Mouse (Mus musculus) layer of hippocampus, postnatal 36 days (tissue): ENCODE data around the gene Gipr. TPM values are rescaled to one million over a fixed set of nuclear protein-coding genes. Genes with fewer than 3 reads are reported as not detected.
A peak's percentile ranks its signal among the peaks of the same experiment; 100 is the strongest.
"Not testable (repeated sequence)": the region's sequence is repeated elsewhere in the genome, so short reads cannot be mapped to it uniquely, and the experiment has no call there.

Experiments
- DNase-seq, 2 experiments: peaks; one replicate each; pipeline ENCODE4 v3.0.0; 2022
- total RNA-seq, 2 experiments: library from RNA; stranded (reverse); gene quantifications; 2 replicates each; pipeline ENCODE4 v1.2.3; 2021

Gipr gene
- total RNA-seq, 2 experiments from 2014 or later, result 0.62 to 1.9 TPM

DNA sequence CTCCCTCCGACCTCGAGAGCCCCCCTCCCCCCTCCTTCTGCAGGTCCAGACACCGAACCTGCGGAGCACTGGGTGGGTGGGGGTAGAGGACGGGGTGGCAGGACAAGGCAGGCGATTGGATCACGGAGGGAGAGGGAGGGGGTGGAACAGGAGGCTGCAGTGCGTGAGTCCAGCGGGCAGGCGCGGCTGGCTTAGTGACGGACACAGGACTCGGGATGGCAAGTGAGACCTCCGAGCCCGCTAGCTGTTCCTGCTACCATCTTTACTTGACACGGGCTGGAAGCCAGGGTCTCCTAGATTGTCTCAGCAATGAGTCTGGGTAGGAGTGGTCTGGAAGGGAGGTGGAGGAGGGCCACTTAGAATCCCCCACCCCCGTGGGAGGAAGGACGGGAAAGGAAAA is 12.1 kb upstream of the Gipr start:
- DNase-seq, result peak in 1 of 2 experiments; percentile 51

DNA sequence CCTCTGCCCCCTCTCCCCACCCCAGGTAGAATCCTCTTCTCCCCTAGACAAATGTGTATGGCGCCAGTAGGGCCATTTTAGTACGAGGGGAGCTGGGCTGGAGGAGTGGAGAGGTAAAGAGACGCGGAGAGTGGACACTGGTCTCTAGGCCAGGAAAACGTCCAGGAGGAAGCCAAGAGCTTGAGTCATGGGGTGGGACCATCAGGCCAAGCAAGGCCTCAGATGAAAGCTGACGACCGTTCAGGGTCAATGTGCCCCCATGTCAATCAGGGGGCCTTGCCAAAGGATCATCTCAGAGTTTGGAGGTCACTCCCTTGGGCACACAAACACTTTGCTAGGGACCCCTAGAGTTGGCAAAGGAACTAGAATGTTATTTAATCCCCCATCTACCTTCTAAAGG is 11.3 kb upstream of the Gipr start:
- DNase-seq, result no peak

GRCm38 (mm10) chr7:19176516-19176947 is 10.6 kb upstream of the Gipr start:
- no peak for DNase-seq

DNA sequence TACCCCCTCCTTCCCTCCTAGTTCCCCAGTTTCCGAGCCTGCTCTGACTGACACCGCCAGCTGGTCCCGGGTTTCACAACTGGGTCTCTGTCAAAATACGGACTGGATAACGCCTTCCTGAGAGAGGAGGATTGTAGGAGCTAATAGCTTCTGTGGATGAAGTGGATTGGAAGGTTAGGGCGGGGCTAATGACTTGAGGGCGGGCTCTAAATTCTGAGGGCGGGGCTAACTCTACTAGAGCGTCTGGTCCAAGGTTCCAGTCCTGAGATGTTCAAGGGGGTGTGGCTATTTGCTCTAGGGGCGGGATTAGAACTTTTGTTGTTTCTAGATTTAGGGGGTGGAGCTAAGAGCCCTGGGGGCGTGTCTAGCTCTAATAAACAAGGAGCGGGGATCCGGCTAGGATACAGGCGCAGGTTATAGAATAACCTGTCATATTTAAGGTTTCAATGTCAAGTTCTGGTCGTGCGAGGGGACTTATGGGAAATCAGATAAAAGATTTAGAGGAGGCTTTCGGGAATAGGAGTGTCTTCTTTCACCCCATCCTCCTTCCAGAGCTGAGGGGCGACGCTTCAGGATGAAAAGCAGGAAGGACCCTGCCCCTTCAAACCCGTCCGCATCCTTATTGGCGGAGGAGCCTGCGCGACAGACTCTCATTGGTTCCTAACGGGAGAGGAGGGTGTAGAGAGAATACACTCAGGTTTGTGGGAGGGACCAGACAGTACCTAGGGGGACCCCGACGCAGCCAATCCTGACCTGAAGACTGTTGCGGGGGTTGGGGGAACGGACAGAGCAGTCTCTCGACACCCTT is 10.0 kb upstream of the Gipr start, which contains the start of gene Eml2:
TSS of gene Eml2 (plus strand) at position 714 of the 808 bp plus-strand sequence.
- DNase-seq, result peak; percentile 88 to 89

- peak; percentile 80 to 83 for DNase-seq
These were observed 6.9 kb upstream of the Gipr start for GRCm38 (mm10) chr7:19172874-19173273.

DNA sequence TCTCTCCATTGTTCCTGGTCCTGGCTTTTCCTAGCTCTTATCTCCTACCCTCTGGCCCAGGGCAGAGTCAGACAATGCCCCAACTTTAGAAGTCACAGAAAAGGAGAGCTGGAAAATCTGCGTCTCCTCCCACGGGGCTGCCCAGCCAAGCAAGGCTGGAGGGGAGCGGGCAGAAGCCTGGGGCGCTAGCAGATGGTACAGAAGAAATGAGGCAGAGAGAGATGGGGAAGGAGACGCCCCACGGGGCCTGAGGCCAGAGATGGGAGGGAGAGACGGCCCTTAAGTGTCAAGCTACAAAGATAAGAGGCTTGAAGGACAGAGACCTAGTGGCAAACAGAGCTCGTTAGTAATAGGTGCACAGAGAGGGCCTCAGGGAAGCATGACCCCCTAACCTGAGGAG is 5.9 kb upstream of the Gipr start:
- no peak for DNase-seq

DNA sequence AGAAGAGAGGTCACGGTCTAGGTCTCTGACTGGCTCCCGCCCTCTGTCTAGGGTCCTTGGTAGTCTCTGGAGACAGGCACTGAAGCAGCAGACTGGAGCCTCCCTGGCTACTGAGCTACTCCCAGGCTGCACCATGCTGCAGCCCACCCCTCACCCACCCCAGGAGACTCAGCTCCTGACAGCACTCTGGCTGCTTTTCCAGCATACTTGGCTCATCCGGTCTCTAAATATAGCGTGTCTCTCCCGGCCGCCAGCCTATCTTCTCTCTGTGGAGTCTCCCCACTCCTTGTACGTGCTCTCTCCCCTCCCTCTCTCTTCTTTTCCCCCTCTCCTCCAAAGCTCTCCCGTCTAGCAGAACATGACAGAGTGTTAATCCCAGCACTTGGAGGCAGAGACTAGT is 4.2 kb upstream of the Gipr start:
- peak in 1 of 2 experiments; percentile 31 for DNase-seq

- no peak for DNase-seq
These were observed 3.6 kb upstream of the Gipr start for GRCm38 (mm10) chr7:19169506-19169905.

GRCm38 (mm10) chr7:19166990-19167389 is 1.1 kb upstream of the Gipr start:
- DNase-seq, result no peak

DNA sequence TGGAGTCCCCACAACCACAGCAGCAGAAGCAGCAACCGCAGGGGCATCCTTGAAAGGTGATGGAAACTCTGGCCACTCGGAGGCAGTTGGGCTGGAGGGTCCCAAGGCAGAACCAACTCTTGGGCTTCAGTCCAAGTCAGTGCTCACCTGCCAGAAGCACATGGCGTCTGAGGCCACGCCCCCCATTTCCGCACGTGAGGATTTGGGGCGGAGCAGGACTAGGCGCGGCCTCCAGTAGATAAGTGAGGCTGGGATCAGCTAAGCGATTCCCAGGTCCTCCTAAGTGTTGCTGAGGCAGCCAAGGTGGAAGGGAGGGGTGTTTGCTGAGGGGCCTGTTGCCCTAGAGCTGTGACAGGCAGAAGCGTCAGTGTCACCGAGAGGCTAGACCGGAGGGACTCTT is 949 bp downstream of the Gipr start:
- DNase-seq, result no peak

DNA sequence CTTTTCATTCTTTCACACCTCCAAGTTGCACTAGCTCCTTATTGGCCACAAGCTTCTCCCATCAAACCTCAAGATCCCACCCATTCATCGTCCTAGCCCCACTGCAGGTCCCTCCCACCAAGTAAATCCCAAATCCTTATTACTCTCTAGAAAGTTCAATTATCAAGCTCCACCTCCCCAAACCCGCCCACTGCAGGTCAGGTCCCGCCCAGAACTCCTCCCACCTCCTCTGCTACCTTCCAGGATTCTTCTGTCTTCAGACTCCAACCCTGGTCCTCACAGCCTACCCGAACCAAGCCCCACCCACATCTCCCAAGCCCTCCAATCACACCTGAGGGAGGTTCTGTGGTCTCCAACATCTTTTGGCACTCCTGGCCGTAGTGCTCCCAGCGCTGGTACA is 1.7 kb downstream of the Gipr start:
- DNase-seq, result no peak

GRCm38 (mm10) chr7:19163752-19164151 is 2.2 kb downstream of the Gipr start:
- DNase-seq, result no peak

GRCm38 (mm10) chr7:19162928-19163327 is 3.0 kb downstream of the Gipr start:
- no peak for DNase-seq

DNA sequence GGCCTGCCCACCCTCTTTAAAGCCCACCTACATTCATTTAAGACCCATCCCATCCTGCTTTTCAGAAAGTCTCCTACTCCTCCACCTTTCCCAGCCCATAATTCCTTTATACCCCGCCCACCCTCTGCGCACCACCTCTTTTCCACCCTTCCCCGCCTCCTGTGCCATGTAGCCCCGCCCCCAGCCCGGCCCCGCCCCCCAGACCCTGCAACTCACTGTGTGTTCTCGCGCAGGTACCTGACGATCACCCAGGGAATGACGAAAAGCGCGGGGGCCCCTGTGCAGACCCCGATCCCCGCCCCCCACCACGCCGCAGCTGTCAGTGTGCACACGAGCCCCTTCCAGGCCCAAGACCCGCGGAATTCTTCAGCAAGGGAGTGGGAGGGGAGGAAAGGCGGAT is 5.8 kb downstream of the Gipr start:
- no peak for DNase-seq

- no peak for DNase-seq
These were observed 6.5 kb downstream of the Gipr start for GRCm38 (mm10) chr7:19159411-19159810.

DNA sequence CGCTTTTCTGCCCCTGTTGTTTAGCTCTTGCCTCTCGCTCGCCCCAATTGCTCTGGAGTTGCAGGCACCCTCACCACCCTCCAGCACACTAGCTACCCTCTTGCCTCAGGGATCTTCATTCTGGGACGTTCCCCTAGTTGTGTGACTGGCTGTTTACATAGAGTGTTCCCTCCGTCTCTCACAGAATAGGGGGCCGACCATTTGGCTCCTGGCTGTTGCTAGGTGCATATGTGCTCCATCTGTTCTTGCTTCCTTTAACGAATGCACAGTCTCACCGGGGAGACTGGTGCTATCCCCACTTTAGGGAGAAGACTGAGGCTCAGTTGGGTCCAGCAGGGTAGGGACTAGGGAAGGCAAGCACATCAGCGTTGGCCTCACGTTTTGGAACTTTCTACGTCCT is 7.3 kb downstream of the Gipr start:
- DNase-seq, result no peak

DNA sequence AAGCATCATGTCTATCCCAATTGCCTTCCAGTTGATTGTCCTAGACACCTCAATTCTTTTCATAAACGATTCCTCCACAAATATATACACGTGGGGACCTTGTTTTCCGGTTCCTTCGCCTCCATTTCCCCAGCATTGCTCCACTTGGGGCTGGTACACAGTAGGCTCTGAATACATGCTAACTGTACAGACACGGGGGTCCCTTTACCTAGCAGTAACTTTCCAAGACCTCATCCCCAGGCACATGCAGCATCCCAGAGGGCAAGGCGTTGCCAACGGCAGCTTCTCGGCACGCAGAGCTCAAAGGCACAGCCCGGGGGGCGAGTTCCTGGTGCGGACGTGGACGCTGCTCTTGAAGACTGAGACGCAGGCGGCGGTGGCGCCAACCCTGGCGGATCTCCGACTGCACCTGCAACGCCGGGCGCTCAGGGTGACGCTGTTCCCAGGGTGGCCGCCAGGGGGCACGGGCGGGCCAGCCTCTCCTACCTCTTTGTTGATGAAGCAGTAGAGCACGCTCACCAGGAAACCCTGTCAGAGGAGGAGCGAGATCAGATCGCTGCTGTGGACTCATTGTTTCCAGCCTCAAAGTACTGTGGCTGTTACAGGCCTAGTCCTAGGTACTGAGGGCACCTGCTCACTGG is 8.6 kb downstream of the Gipr start:
- DNase-seq, result peak; percentile 90 to 92

DNA sequence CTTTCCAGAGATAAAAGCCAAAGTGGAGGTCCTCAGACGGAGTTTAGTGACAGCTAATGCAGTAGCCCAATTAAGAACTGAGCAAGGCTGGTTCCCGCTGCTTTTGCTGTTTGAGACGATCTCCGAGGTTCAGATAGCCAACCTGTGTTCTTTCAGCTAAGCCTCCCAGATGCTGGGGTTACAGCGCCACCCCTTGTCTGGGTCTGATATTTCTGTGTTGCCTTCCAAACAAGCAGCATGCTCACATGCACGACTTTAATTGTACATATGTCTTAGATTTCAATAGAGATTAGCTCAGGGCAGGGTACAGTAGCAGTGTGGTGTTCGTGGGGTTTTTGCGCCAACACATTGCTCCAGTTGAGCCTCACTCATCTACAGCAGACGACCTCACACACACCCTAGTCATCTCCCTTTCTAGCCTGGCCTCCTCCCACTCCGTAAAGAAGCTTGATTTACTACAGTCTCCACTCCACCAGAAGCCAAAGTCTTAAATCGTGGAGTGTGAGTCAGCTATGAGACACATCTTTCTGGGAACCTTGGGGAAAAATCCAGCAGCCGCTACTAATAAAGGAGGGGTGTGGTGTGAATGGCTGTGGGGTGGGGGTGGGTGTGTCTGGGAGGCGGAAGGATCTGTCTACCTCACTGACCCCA is 10.0 kb downstream of the Gipr start:
- no peak for DNase-seq

GRCm38 (mm10) chr7:19154796-19155195 is 11.1 kb downstream of the Gipr start:
- DNase-seq, result no peak

GRCm38 (mm10) chr7:19151121-19151520 is 14.8 kb downstream of the Gipr start:
- DNase-seq, result not testable (repeated sequence)

DNA sequence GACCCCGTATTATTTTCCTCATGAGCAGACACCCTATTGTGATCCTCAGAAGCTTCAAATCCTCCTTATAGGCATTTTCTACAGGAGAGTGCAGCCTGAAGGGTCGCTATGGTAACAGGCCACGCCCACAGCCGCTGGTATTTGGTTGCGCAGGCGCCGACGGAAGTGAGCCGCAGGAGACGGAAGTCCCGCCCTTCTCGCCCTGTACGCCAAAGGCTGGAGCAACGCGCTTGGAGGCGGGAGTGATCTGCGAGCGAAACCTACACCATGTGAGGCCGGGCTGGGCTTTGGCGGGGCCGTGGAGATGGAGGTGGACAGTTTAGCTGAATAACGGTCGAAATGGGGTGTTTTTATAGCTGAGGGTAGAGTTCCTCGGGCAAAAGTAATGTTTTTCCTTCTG is 16.3 kb downstream of the Gipr start, which contains the start of gene Snrpd2:
TSS of gene Snrpd2 (plus strand) at position 97 of the 400 bp plus-strand sequence.
- peak; percentile 93 for DNase-seq

DNA sequence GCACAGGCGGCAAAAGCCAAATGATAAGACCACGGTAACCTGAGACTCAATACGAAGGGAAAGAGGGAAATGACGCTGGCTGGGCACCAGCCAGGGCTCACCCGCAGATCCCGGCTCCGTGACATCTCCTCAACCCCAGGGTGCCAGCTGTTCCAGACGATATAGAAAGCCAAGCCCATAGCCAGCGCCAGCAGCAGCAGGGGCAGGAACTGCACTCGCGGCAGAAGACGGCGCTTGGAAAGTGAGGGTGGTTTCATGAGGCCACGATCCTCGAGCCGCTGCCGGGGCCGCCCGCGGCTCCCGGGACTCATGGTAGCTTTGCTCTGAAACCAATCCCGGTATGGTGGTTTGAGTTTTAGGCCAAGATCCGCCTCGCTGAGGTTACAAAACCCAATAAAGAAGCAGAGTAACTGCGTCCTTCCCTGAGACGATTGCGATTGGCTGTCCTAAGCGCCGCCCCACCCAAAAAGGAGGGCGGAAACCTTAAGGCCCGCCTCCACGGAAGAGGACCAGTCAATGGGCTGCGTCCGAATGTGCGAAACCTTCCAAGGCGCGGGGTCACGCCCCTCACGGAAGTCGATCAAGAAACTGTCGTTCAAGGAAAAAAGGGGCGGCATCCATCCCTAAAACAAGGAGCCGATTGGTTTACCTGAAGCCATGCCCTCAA is 16.9 kb downstream of the Gipr start, which contains the start of gene Qpctl:
TSS of gene Qpctl (minus strand) at position 417 of the 667 bp plus-strand sequence.
- DNase-seq, result peak; percentile 97 to 98
